Mouse (Mus musculus) liver (tissue): Measurements from ENCODE around the gene Asb18.
A peak's percentile ranks its signal among the peaks of the same experiment; 100 is the strongest.

Source experiments
- DNase-seq: peaks from one replicate; pipeline ENCODE4 v3.0.0-alpha.2; 2020; ENCODE audit warnings: mixed read lengths

Asb18 gene

DNA sequence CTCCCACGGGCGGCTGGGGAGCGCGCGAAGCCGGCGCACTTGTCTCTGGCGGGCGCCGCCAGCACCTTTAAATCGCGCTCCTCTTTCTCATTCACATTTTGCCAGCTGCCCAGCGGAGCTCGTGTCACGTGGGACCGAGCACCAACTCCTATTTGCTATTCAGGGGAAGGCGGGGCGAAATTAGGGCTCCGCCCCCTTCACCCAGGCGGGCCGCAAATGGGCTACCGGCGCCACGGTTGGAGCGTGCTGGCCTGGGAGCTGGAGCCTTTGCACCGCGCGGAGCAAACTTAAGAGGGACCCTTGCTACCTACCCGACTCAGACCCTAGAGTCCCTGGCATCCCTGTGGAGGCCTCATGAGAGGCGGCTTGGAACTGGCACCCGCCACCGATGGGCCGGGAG, 83.3 kb downstream of the Asb18 start, which contains the start of gene Gbx2:
Gene Gbx2 (minus strand): TSS at position 60 of the 400 bp plus-strand sequence.
- peak; percentile 78 for DNase-seq

GRCm38 (mm10) chr1:89930551-89930950, 83.9 kb downstream of the Asb18 start:
- DNase-seq = no peak

GRCm38 (mm10) chr1:89929721-89930505, 84.6 kb downstream of the Asb18 start:
- peak; percentile 26 for DNase-seq

DNA sequence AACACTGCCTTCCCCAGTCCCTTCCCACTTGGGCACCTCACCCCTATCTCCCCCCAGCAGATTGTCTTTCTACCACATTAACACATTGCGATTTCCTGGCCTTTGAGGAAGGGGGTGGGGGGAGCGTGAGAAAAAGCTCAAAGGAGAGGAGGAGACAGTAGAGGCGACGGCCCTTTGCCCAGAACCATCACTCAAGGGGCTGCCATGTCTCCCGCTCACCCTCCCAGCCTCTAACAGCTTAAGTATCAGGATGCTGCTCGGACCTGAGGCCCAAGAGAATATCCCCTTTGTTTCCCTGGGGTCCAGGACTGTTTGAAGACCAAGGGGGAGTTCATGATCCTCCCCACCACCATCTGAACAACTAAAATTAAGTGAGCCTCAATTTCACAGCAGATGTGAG, 85.3 kb downstream of the Asb18 start:
- DNase-seq = no peak

GRCm38 (mm10) chr1:89928676-89929075, 85.8 kb downstream of the Asb18 start:
- no peak for DNase-seq

- DNase-seq = peak; percentile 32
These were observed 87.3 kb downstream of the Asb18 start for GRCm38 (mm10) chr1:89927061-89927661.

DNA sequence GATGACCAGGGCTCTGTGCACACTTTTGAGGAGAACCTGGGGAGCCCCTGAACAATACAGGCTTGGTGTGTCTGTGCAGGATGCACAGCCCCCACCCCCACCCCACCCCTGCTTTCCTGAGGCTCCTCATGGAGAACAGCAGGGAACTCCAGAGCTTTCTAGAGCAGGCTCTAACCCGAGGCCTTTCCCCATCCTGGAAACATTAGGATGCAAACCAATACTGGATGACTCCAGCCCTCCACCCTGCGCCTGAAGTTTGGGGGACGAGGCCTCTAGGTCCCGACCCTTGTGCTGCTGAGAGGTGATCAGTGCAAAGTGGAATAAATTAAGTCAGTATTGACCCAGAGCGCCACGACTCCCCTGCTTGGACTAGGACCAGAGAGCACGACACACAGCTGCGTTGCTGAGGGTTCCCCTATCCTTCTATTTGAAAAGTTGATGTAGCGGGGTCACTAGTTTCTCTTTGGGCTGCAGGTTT, 87.8 kb downstream of the Asb18 start:
- DNase-seq = no peak

DNA sequence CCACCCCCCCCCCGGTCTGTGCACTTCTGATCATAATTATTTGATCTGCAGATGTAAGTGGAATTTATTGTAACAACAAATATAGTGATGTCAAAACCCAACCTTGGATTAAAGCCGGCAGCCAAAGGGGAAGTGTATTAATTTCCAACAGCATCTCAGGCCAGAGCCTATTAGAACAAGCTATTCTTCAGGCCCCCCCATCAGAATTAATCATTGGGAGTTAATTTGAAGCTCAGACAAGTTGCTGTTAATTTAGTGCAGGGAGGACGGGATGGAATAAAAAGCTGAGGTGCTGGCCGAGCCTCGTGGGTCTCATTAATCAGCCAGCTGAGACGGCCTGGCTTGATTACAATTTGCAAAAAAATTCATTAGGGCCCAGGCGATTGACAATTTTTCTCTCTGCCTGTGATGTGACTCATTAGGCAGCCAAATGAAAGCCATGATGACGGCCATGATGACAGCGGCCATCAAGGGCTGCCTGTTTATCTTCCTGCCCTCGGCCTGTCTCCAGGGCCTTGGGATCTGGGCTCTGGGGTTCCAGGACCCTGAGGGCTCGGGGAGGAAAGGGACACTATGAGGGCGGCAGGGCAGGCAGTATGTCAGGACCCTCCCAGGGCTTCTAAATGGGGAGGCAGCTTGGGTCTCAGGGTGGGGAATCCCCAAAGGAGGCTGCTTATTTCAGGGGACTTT, 88.8 kb downstream of the Asb18 start:
- DNase-seq = no peak

GRCm38 (mm10) chr1:89923642-89924020, 90.8 kb downstream of the Asb18 start:
- DNase-seq = no peak

GRCm38 (mm10) chr1:89922883-89923641, 91.4 kb downstream of the Asb18 start:
- DNase-seq = no peak

DNA sequence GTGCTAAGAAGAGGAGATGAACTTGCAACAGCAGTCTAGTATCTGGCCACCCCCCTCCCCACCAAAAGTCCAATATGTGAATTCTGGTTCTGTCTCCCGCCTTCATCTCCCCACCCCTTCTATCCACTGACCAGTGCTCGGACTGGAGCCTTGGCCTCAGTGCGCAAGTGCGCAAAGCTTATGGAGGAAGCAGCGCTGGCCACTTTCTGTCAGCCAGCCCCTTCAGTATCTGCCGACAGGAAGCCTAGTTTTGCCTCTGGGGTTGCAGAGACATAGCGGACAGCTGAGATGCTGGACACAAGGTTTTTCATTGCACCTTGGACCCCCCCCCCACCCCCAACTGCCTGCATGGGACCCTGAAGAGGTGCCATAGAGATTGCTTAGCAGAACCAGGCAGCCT, 92.2 kb downstream of the Asb18 start:
- no peak for DNase-seq

GRCm38 (mm10) chr1:89921806-89922205, 92.7 kb downstream of the Asb18 start:
- no peak for DNase-seq

DNA sequence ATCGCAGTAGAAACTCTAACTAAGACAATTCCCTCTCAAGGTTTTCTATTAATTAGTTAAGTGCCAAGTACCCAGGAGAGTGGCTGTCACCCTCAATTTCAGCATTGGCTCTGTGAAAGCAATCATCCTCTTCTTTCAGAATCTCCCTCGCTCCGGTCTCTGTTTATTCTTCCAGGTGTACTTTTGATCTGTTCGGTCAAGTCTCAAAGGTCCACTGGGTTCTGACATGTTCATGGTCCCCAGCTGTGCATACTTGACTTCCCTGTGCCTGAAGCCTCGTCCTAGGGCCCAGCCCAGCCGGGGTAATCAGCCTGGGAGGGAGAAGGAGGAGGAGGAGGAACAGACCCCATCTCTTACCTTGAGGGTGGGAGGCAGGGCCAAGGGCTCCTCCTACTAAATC, 95.3 kb downstream of the Asb18 start:
- no peak for DNase-seq

DNA sequence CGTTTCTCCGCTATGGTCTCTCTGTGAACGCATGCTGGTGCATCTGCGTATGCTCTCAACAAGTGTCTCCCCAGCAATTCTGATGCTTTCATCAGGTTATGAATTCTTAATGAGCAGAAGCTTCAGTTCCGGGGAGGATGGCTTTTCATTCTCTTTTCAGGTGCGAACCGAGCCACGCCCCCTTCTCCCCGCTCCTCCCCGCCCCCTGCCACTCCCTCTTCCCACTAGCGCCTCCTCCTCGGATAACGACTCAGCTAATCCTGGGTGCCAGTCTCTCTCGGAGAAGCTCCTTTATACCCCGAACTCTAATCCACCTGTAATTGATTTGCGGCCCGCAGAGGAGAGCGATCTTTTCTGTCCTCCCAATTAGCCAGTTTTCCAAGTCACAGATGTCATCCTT, 96.4 kb downstream of the Asb18 start:
- DNase-seq = no peak

- DNase-seq = no peak
These were observed 100.9 kb downstream of the Asb18 start for GRCm38 (mm10) chr1:89913611-89914010.

DNA sequence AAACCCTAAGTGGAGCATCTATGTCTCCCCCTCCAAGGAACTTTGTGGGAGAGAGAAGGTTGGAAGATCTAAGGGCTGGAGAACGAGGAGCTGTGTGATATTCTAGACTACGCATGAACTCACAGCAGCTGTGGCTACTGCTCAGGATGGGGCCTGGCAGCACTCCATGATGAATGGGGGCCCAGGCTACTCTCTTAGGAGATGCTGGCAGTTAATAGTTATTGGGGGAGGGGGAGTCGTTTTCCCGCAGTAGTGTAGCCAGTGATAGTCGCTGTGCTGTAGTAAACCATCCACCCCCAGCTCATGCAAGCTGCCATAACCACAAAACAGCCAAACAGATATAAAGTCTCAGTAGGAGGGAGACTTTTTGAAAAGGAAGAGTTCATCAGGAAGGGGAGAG, 102.1 kb downstream of the Asb18 start:
- no peak for DNase-seq

- DNase-seq = no peak
These were observed 104.7 kb downstream of the Asb18 start for GRCm38 (mm10) chr1:89909796-89910195.

- DNase-seq = no peak
These were observed 111.8 kb downstream of the Asb18 start for GRCm38 (mm10) chr1:89902641-89903040.

- DNase-seq = no peak
These were observed 112.2 kb downstream of the Asb18 start for GRCm38 (mm10) chr1:89902236-89902635.

- DNase-seq = no peak
These were observed 113.1 kb downstream of the Asb18 start for GRCm38 (mm10) chr1:89901381-89901780.
